Mouse (Mus musculus) CH12.LX (cell line): ENCODE data around the gene Osbp2. TPM values are rescaled to one million over a fixed set of nuclear protein-coding genes. Genes with fewer than 3 reads are reported as not detected.

ENCODE experiments used
- DNase-seq: peaks from one replicate; pipeline ENCODE4 v3.0.0-alpha.2; 2013; ENCODE audit errors: extremely low read depth
- H3K27ac ChIP-seq: 2 replicates; pipeline ENCODE4 v1.5.1; 2012; ENCODE audit warnings: low read depth, mild to moderate bottlenecking, control low read depth, moderate library complexity; ENCODE audit not compliant: insufficient read depth
- H3K27me3 ChIP-seq: replicated peaks from 2 replicates; pipeline ENCODE3; 2012; ENCODE audit warnings: inconsistent platforms
- H3K36me3 ChIP-seq, 2 experiments: replicated peaks in 1 of 2; 2 replicates each; pipeline versions ENCODE3 to v1.6.1; 2012; ENCODE audit warnings: inconsistent platforms in 1 of 2, low read length in 1 of 2, mild to moderate bottlenecking in 1 of 2, mixed read lengths in 1 of 2, moderate library complexity in 1 of 2; ENCODE audit not compliant: control insufficient read depth in 1 of 2, insufficient read depth in 1 of 2
- H3K4me1 ChIP-seq, 2 experiments: 2 replicates each; pipeline ENCODE4 v1.6.1; 2012; ENCODE audit warnings: inconsistent platforms in 1 of 2, moderate library complexity in 1 of 2; ENCODE audit not compliant: insufficient read depth in 2 of 2, control insufficient read depth in 1 of 2
- H3K4me2 ChIP-seq: 2 replicates; pipeline ENCODE4 v1.6.1; 2012; ENCODE audit warnings: low read depth, mild to moderate bottlenecking, control low read depth; ENCODE audit not compliant: poor library complexity, insufficient read depth, severe bottlenecking
- H3K4me3 ChIP-seq, 3 experiments: fragments of 150-350 bp in 1 of 3; sonication (generic) in 1 of 3; replicated peaks in 1 of 3; 2 replicates each; pipeline versions ENCODE3 to v1.5.1; 2011 to 2012; ENCODE audit warnings: low read depth in 2 of 3, low read length in 2 of 3, mild to moderate bottlenecking in 2 of 3, moderate library complexity in 2 of 3, control low read depth in 1 of 3, improper control_type of control experiment in 1 of 3, inconsistent platforms in 1 of 3, mixed read lengths in 1 of 3; ENCODE audit not compliant: poor library complexity in 1 of 3
- H3K79me2 ChIP-seq: replicated peaks from 2 replicates; pipeline ENCODE4 v1.6.1; 2012; ENCODE audit warnings: mild to moderate bottlenecking, moderate library complexity; ENCODE audit not compliant: control insufficient read depth, poor library complexity, insufficient read depth, severe bottlenecking; ENCODE audit errors: extremely low read depth
- H3K9ac ChIP-seq: 2 replicates; pipeline ENCODE4 v1.6.1; 2012; ENCODE audit warnings: low read depth, mild to moderate bottlenecking, control low read depth, moderate library complexity; ENCODE audit not compliant: insufficient read depth
- H3K9me3 ChIP-seq: replicated peaks from 2 replicates; pipeline ENCODE3; 2012; ENCODE audit warnings: low read length, inconsistent platforms, mixed read lengths
- BHLHE40 ChIP-seq: IDR thresholded peaks from 2 replicates; pipeline ENCODE4 v1.6.1; 2011; ENCODE audit warnings: mild to moderate bottlenecking, low read depth, low read length, improper control_type of control experiment
- CHD1 ChIP-seq: IDR thresholded peaks from 2 replicates; pipeline ENCODE4 v1.6.1; 2012; ENCODE audit warnings: low read depth, low read length, improper control_type of control experiment, inconsistent platforms
- CTCF ChIP-seq, 2 experiments: IDR thresholded peaks in 1 of 2; conservative IDR thresholded peaks in 1 of 2; 2 replicates each; pipeline ENCODE4 v1.5.1; 2011 to 2012; ENCODE audit warnings: low read depth in 2 of 2, low read length in 2 of 2, improper control_type of control experiment in 1 of 2, inconsistent platforms in 1 of 2, mild to moderate bottlenecking in 1 of 2, moderate library complexity in 1 of 2
- EP300 ChIP-seq: IDR thresholded peaks from 2 replicates; pipeline ENCODE4 v1.6.1; 2011; ENCODE audit warnings: low read length, improper control_type of control experiment
- ETS1 ChIP-seq: conservative IDR thresholded peaks from 2 replicates; pipeline ENCODE4 v1.6.1; 2012; ENCODE audit warnings: low read depth, mild to moderate bottlenecking, inconsistent platforms, low read length, improper control_type of control experiment, moderate library complexity
- IRF4 ChIP-seq: IDR thresholded peaks from 2 replicates; pipeline ENCODE4 v1.6.1; 2014; ENCODE audit warnings: low read depth, mild to moderate bottlenecking, inconsistent platforms, low read length, improper control_type of control experiment
- JUN ChIP-seq: IDR thresholded peaks from 2 replicates; pipeline ENCODE4 v1.6.1; 2011; ENCODE audit warnings: low read depth, mild to moderate bottlenecking, low read length, improper control_type of control experiment, moderate library complexity; ENCODE audit not compliant: insufficient read depth
- KAT2A ChIP-seq: IDR thresholded peaks from 2 replicates; pipeline ENCODE4 v1.6.1; 2012; ENCODE audit warnings: low read length, improper control_type of control experiment, inconsistent platforms; ENCODE audit not compliant: insufficient replicate concordance
- MAX ChIP-seq: IDR thresholded peaks from 2 replicates; pipeline ENCODE4 v1.6.1; 2011; ENCODE audit warnings: low read length, improper control_type of control experiment
- MXI1 ChIP-seq: IDR thresholded peaks from 2 replicates; pipeline ENCODE4 v1.6.1; 2011; ENCODE audit warnings: mild to moderate bottlenecking, low read depth, low read length, improper control_type of control experiment
- NELFE ChIP-seq: IDR thresholded peaks from 2 replicates; pipeline ENCODE4 v1.6.1; 2011; ENCODE audit warnings: low read depth, low read length, improper control_type of control experiment
- NRF1 ChIP-seq: IDR thresholded peaks from 2 replicates; pipeline ENCODE4 v1.6.1; 2014; ENCODE audit warnings: low read depth, mild to moderate bottlenecking, inconsistent platforms, low read length, improper control_type of control experiment, moderate library complexity
- POLR2A ChIP-seq: IDR thresholded peaks from 2 replicates; pipeline ENCODE4 v1.6.1; 2011; ENCODE audit warnings: low read depth, mild to moderate bottlenecking, improper control_type of control experiment, low read length
- POLR2AphosphoS2 ChIP-seq: IDR thresholded peaks from 2 replicates; pipeline ENCODE4 v1.6.1; 2011; ENCODE audit warnings: low read depth, low read length, improper control_type of control experiment
- RAD21 ChIP-seq: IDR thresholded peaks from 2 replicates; pipeline ENCODE4 v1.6.1; 2011; ENCODE audit warnings: low read depth, mild to moderate bottlenecking, low read length, improper control_type of control experiment, moderate library complexity
- RCOR1 ChIP-seq: conservative IDR thresholded peaks from 2 replicates; pipeline ENCODE4 v1.6.1; 2012; ENCODE audit warnings: low read depth, mild to moderate bottlenecking, inconsistent platforms, low read length, improper control_type of control experiment
- TCF12 ChIP-seq: IDR thresholded peaks from 2 replicates; pipeline ENCODE4 v1.6.1; 2014; ENCODE audit warnings: low read depth, mild to moderate bottlenecking, inconsistent platforms, low read length, improper control_type of control experiment
- ZC3H11A ChIP-seq: IDR thresholded peaks from 2 replicates; pipeline ENCODE4 v1.6.1; 2012; ENCODE audit warnings: low read depth, mild to moderate bottlenecking, inconsistent platforms, low read length, improper control_type of control experiment
- ZNF384 ChIP-seq: IDR thresholded peaks from 2 replicates; pipeline ENCODE4 v1.6.1; 2012; ENCODE audit warnings: low read depth, low read length, improper control_type of control experiment, inconsistent platforms
- dilution Hi-C: fragments of 300-500 bp; cut with MboI; formaldehyde crosslinking; loops from 2 replicates; pipeline ENCODE4 v1.14.3; 2020; ENCODE audit warnings: low sequenced_read_pairs; ENCODE audit not compliant: extremely low pct_unique_long_range_greater_than_20kb, extremely low pct_ligation_motif_present
- in situ Hi-C: fragments of 300-500 bp; cut with MboI; formaldehyde crosslinking; loops from 3 replicates; pipeline ENCODE4 v1.14.3; 2019; ENCODE audit warnings: low sequenced_read_pairs, low pct_ligation_motif_present, low pct_unique_long_range_greater_than_20kb, mixed read lengths
- polyA plus RNA-seq: library from polyadenylated mRNA; unstranded; fragments of >175 nt; gene quantifications from 2 replicates; pipeline ENCODE4 v1.2.1, GENCODE M21; 2012; ENCODE audit warnings: low read depth; ENCODE audit not compliant: insufficient read length
- total RNA-seq, 2 experiments: library from RNA; depleted of rRNA; stranded (reverse); fragments of 300-350 nt in 1 of 2; fragments of >200 nt in 1 of 2; gene quantifications; 2 replicates each; pipeline ENCODE4 v1.2.3; 2012 to 2014

The Osbp2 gene
- total and polyA plus RNA-seq, 3 experiments: not detected

DNA sequence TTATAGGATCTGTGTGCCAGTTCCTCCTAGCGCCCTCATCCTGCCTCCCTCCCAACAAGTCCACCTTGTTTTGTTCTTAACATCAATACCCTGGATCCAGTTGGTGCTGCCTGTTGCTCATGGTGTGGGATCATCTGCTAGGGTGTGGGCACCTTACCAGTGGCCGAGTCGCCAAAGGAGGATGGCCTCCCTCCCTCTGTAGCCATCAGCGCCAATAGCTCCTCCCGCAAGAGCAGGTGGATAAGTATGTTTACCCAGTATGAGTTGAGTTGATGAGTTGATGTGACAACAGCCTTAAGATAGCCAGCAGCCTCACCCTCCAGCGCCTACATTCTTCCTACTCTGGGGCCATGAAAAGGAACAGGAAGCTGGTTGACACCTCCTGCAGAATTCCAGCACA is 36.6 kb upstream of the Osbp2 start:
- in situ Hi-C loops (loop anchor here (25.0 kb wide), 1 partner anchor 363 kb away; the partner anchor contains the start of gene Smtn), dilution Hi-C loops (no loop called here)
- Histone ChIP-seq H3K4me2 (no peak overlapping the region), H3K9me3 (no peaks in the 10 kb centered on the region), H3K79me2 (no peaks in the 10 kb centered on the region), H3K27ac (no peak overlapping the region), H3K27me3 (no peaks in the 10 kb centered on the region), H3K36me3 (peaks cover 12 to 47% of the 10 kb centered on the region in 2 experiments), H3K9ac (no peak overlapping the region), H3K4me3 (no peak overlapping the region), H3K4me1 (peaks cover 0 to 8% of the 10 kb centered on the region in 2 experiments; a peak in 2 of 4 replicates)
- DNase-seq: no peak
- TF ChIP-seq TCF12 (no peak), POLR2AphosphoS2 (no peak), IRF4 (no peak), MXI1 (no peak), EP300 (no peak), POLR2A (no peak)

DNA sequence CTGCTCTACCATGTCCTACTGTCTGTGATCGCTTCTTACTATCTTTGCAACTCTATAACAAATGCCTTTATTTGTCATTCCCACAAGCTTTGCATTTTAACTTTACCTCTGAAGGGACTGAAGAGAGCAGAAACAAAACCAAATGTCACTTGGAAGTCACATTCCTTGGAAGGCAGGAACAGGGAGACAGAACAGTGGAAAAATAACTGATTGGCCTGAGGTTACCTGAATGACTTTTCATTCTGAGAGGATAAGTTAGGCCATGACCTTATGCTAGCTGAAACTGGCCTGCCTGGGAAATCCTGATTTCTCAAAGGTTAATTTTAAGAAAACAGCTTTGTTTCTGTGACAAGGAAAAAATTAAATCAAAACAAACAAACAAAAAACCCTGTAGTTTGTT is 32.2 kb upstream of the Osbp2 start:
- DNase-seq: no peak
- peaks cover 0 to 19% of the 10 kb centered on the region in 2 experiments; a peak in 2 of 4 replicates for H3K4me1 ChIP-seq
- dilution Hi-C loops: no loop called here
- H3K79me2 ChIP-seq: no peaks in the 10 kb centered on the region
- H3K9me3 ChIP-seq: no peaks in the 10 kb centered on the region
- in situ Hi-C loops: no loop called here
- no peak overlapping the region for H3K9ac ChIP-seq
- peaks cover 12 to 35% of the 10 kb centered on the region in 2 experiments for H3K36me3 ChIP-seq
- no peak overlapping the region for H3K27ac ChIP-seq
- H3K4me3 ChIP-seq: no peak overlapping the region
- peak overlapping the region; percentile 85; the same call in 1 of the 2 replicates for H3K4me2 ChIP-seq
- TF ChIP-seq CTCF (conservative IDR thresholded peaks at IDR 0.05 in 1 of 2, IDR thresholded peaks at IDR 0.05 in 1 of 2; ENCODE audit: low read depth in 2 of 2, low read length in 2 of 2): no peak
- no peak for TF ChIP-seq NELFE
- TF ChIP-seq, all 38 proteins: peak for 0
- peaks cover 1% of the 10 kb centered on the region for H3K27me3 ChIP-seq

DNA sequence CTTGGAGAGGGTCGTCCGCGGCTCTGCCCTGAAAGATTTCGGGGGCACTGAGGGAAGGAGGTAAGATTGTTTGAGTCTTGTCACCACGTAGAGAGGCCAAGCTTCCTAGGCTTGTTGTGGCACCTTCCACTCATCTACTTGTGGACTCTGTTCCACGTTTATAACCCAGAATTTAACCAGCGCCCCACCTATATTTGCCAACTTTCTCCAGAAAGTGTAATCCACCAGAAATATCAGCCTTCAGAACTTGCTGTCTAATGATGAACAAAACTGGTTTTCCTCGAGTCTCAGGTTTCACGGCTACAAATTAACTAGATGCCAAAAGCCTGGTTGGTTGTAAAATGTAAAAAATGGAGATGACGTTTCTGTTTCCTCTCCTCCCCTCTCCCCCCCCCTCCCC is 31.8 kb upstream of the Osbp2 start:
- H3K4me1 ChIP-seq: peaks cover 0 to 19% of the 10 kb centered on the region in 2 experiments; a peak in 2 of 4 replicates

More for the DNA sequence above, 31.8 kb upstream of the Osbp2 start:
- H3K36me3 ChIP-seq: peaks cover 12 to 34% of the 10 kb centered on the region in 2 experiments
- peak overlapping the region; percentile 85 for H3K4me2 ChIP-seq
- in situ Hi-C loops: no loop called here
- peak overlapping the region; percentile 57 to 87 (median 74) for H3K4me3 ChIP-seq
- no peaks in the 10 kb centered on the region for H3K79me2 ChIP-seq
- no peak for DNase-seq
- no peaks in the 10 kb centered on the region for H3K9me3 ChIP-seq
- TF ChIP-seq KAT2A: no peak
- TF ChIP-seq BHLHE40: no peak
- TF ChIP-seq RCOR1: no peak
- TF ChIP-seq POLR2AphosphoS2: no peak
- no peak for TF ChIP-seq CHD1
- TF ChIP-seq ZNF384: no peak
- no peak for TF ChIP-seq CTCF (conservative IDR thresholded peaks at IDR 0.05 in 1 of 2, IDR thresholded peaks at IDR 0.05 in 1 of 2; ENCODE audit: low read depth in 2 of 2, low read length in 2 of 2)
- TF ChIP-seq JUN: no peak
- no peak for TF ChIP-seq POLR2A
- no peak for TF ChIP-seq RAD21
- TF ChIP-seq MAX: no peak
- no peak for TF ChIP-seq ETS1
- no peak for TF ChIP-seq NRF1
- TF ChIP-seq ZC3H11A: no peak
- H3K9ac ChIP-seq: peak overlapping the region; percentile 77
- H3K27ac ChIP-seq: peak overlapping the region; percentile 78
- dilution Hi-C loops: no loop called here
- peaks cover 3% of the 10 kb centered on the region for H3K27me3 ChIP-seq
